Mouse (Mus musculus): Measurements from ENCODE around the gene Olfr1535. TPM values are rescaled to one million over a fixed set of nuclear protein-coding genes. Genes with fewer than 3 reads are reported as not detected.

Gene Olfr1535
- polyA plus RNA-seq (2015; fragmentation: Nextera tagmentation; extraction: Ambion mirVana): 0.06 TPM in 1 of 2 replicates, not detected in the other

- Histone ChIP-seq H3K4me3 (no peak within 1 kb of the TSS), H3K27me3 (no peaks in the 10 kb centered on the region), H3K4me2 (replicated peaks) (no peak within 1 kb of the TSS), H3K36me3 (no peaks in the 10 kb centered on the region), H3K9me3 (no peaks in the 10 kb centered on the region), H3K4me1 (no peaks in the 10 kb centered on the region), H3K9ac (replicated peaks) (no peak within 1 kb of the TSS), H3K27ac (replicated peaks) (no peak within 1 kb of the TSS)
- WGBS: 51% methylated on average over 1 of the region's 1 CpGs
- no peak for ATAC-seq (replicated peaks)
Observed at GRCm38 (mm10) chr13:21559793-21560192, at the start of gene Olfr1535. Olfr1535 (minus strand) TSS chr13:21559893.

- Histone ChIP-seq H3K4me1 (no peaks in the 10 kb centered on the region), H3K4me3 (no peak overlapping the region), H3K27me3 (no peaks in the 10 kb centered on the region), H3K36me3 (no peaks in the 10 kb centered on the region), H3K4me2 (replicated peaks) (no peak overlapping the region), H3K9me3 (no peaks in the 10 kb centered on the region), H3K27ac (replicated peaks) (no peak overlapping the region), H3K9ac (replicated peaks) (no peak overlapping the region)
- WGBS: 72% methylated on average over 2 of the region's 2 CpGs
- ATAC-seq (replicated peaks): no peak
Observed at GRCm38 (mm10) chr13:21591618-21592017, 31.9 kb upstream of the Olfr1535 start.

- Histone ChIP-seq H3K4me2 (replicated peaks) (no peak within 1 kb of the TSS), H3K27ac (replicated peaks) (no peak within 1 kb of the TSS), H3K9me3 (no peaks in the 10 kb centered on the region), H3K4me1 (no peaks in the 10 kb centered on the region), H3K36me3 (no peaks in the 10 kb centered on the region), H3K9ac (replicated peaks) (no peak within 1 kb of the TSS), H3K27me3 (no peaks in the 10 kb centered on the region), H3K4me3 (no peak within 1 kb of the TSS)
- ATAC-seq (replicated peaks): no peak
- 88% methylated on average over 2 of the region's 2 CpGs for WGBS
Observed at GRCm38 (mm10) chr13:21581659-21582058, 22.0 kb upstream of the Olfr1535 start, which contains the start of gene Olfr1364. Olfr1364 (minus strand) TSS chr13:21581759.

- no peak overlapping the region for H3K27ac ChIP-seq (replicated peaks)
- no peak overlapping the region for H3K9ac ChIP-seq (replicated peaks)
- H3K4me1 ChIP-seq: no peaks in the 10 kb centered on the region
- H3K9me3 ChIP-seq: no peaks in the 10 kb centered on the region
- no peak for ATAC-seq (replicated peaks)
- 48% methylated on average over 3 of the region's 3 CpGs for WGBS
- H3K27me3 ChIP-seq: no peaks in the 10 kb centered on the region
- H3K36me3 ChIP-seq: no peaks in the 10 kb centered on the region
- no peak overlapping the region for H3K4me3 ChIP-seq
- H3K4me2 ChIP-seq (replicated peaks): no peak overlapping the region
Observed at GRCm38 (mm10) chr13:21550416-21551110, 9.1 kb downstream of the Olfr1535 start.

GRCm38 (mm10) chr13:21549487-21549886, 10.2 kb downstream of the Olfr1535 start:
- WGBS: 90% methylated on average over 3 of the region's 3 CpGs
- no peak overlapping the region for H3K4me2 ChIP-seq (replicated peaks)
- H3K27me3 ChIP-seq: no peaks in the 10 kb centered on the region
- no peaks in the 10 kb centered on the region for H3K4me1 ChIP-seq
- no peak overlapping the region for H3K27ac ChIP-seq (replicated peaks)
- no peak overlapping the region for H3K9ac ChIP-seq (replicated peaks)
- no peak overlapping the region for H3K4me3 ChIP-seq
- H3K9me3 ChIP-seq: no peaks in the 10 kb centered on the region
- no peaks in the 10 kb centered on the region for H3K36me3 ChIP-seq
- no peak for ATAC-seq (replicated peaks)

- no peak for ATAC-seq (replicated peaks)
- Histone ChIP-seq H3K27ac (replicated peaks) (no peak within 1 kb of the TSS), H3K4me2 (replicated peaks) (no peak within 1 kb of the TSS), H3K36me3 (no peaks in the 10 kb centered on the region), H3K27me3 (no peaks in the 10 kb centered on the region), H3K4me3 (no peak within 1 kb of the TSS), H3K4me1 (no peaks in the 10 kb centered on the region), H3K9ac (replicated peaks) (no peak within 1 kb of the TSS), H3K9me3 (no peaks in the 10 kb centered on the region)
- WGBS: 83% methylated on average over 1 of the region's 1 CpGs
Observed at GRCm38 (mm10) chr13:21542708-21543107, 17.0 kb downstream of the Olfr1535 start, which contains the start of gene Olfr1366. Olfr1366 (minus strand) TSS chr13:21542808.

GRCm38 (mm10) chr13:21530781-21531201, 28.9 kb downstream of the Olfr1535 start, which contains the start of gene Zkscan8:
Zkscan8 (minus strand) TSS chr13:21531120.
- Histone ChIP-seq H3K4me1 (peaks cover 8% of the 10 kb centered on the region), H3K27ac (replicated peaks) (peak within 1 kb of the TSS; percentile 88), H3K4me3 (peak within 1 kb of the TSS; percentile 82), H3K36me3 (peaks cover 10% of the 10 kb centered on the region), H3K4me2 (replicated peaks) (peak within 1 kb of the TSS; percentile 77), H3K9ac (replicated peaks) (peak within 1 kb of the TSS; percentile 92), H3K27me3 (no peaks in the 10 kb centered on the region), H3K9me3 (no peaks in the 10 kb centered on the region)
- WGBS: under 1% methylated on average over 39 of the region's 39 CpGs
- ATAC-seq (replicated peaks): peak; percentile 100

GRCm38 (mm10) chr13:21530136-21530535, 29.6 kb downstream of the Olfr1535 start:
- H3K4me2 ChIP-seq (replicated peaks): peak overlapping the region; percentile 77
- peak overlapping the region; percentile 82 for H3K4me3 ChIP-seq
- no peaks in the 10 kb centered on the region for H3K9me3 ChIP-seq
- WGBS: 50% methylated on average over 7 of the region's 7 CpGs
- no peak for ATAC-seq (replicated peaks)
- peaks cover 8% of the 10 kb centered on the region for H3K4me1 ChIP-seq
- no peak overlapping the region for H3K27ac ChIP-seq (replicated peaks)
- H3K27me3 ChIP-seq: no peaks in the 10 kb centered on the region
- H3K9ac ChIP-seq (replicated peaks): peak overlapping the region; percentile 25; the same call in 1 of the 2 replicates
- H3K36me3 ChIP-seq: peaks cover 14% of the 10 kb centered on the region

- no peaks in the 10 kb centered on the region for H3K9me3 ChIP-seq
- under 1% methylated on average over 21 of the region's 21 CpGs for WGBS
Observed at GRCm38 (mm10) chr13:21506221-21506649, 53.5 kb downstream of the Olfr1535 start.

More at GRCm38 (mm10) chr13:21506221-21506649, 53.5 kb downstream of the Olfr1535 start:
- H3K4me3 ChIP-seq: peak overlapping the region; percentile 60
- H3K4me1 ChIP-seq: peaks cover 7% of the 10 kb centered on the region; the same call in 1 of the 2 replicates
- peak; percentile 100 for ATAC-seq (replicated peaks)
- no peaks in the 10 kb centered on the region for H3K36me3 ChIP-seq
- peak overlapping the region; percentile 56 for H3K4me2 ChIP-seq (replicated peaks)
- H3K9ac ChIP-seq (replicated peaks): peak overlapping the region; percentile 72
- no peaks in the 10 kb centered on the region for H3K27me3 ChIP-seq
- peak overlapping the region; percentile 80 for H3K27ac ChIP-seq (replicated peaks)

Other genes starting within 250 kb of the Olfr1535 start
- not detected in 2 replicates for gene Gpx6, start 247.8 kb downstream of the Olfr1535 start, polyA plus RNA-seq (2015; fragmentation: Nextera tagmentation; extraction: Ambion mirVana)
- not detected in 2 replicates for gene Olfr1367, start 213.0 kb downstream of the Olfr1535 start, polyA plus RNA-seq (2015; fragmentation: Nextera tagmentation; extraction: Ambion mirVana)
- 16.4 and 16.7 TPM in 2 replicates for gene Zscan12, start 197.1 kb downstream of the Olfr1535 start, polyA plus RNA-seq (2015; fragmentation: Nextera tagmentation; extraction: Ambion mirVana)
- gene Zkscan3, start 157.1 kb downstream of the Olfr1535 start, polyA plus RNA-seq (2015; fragmentation: Nextera tagmentation; extraction: Ambion mirVana): 94.1 and 98.8 TPM in 2 replicates
- gene Pgbd1, start 118.8 kb downstream of the Olfr1535 start, polyA plus RNA-seq (2015; fragmentation: Nextera tagmentation; extraction: Ambion mirVana): 2.8 and 3.5 TPM in 2 replicates
- gene Zscan26, start 106.2 kb downstream of the Olfr1535 start, polyA plus RNA-seq (2015; fragmentation: Nextera tagmentation; extraction: Ambion mirVana): 19.3 and 20.8 TPM in 2 replicates
- 3.4 and 3.5 TPM in 2 replicates for gene Nkapl, start 91.4 kb downstream of the Olfr1535 start, polyA plus RNA-seq (2015; fragmentation: Nextera tagmentation; extraction: Ambion mirVana)
- gene Zkscan4, start 81.0 kb downstream of the Olfr1535 start, polyA plus RNA-seq (2015; fragmentation: Nextera tagmentation; extraction: Ambion mirVana): 9.4 and 11.0 TPM in 2 replicates
- not detected in 2 replicates for gene Gm10065, start 80.5 kb downstream of the Olfr1535 start, polyA plus RNA-seq (2015; fragmentation: Nextera tagmentation; extraction: Ambion mirVana)
- gene AK157302, start 64.7 kb downstream of the Olfr1535 start, polyA plus RNA-seq (2015; fragmentation: Nextera tagmentation; extraction: Ambion mirVana): 0.23 and 0.24 TPM in 2 replicates
- 4.5 and 8.2 TPM in 2 replicates for gene Gm11273, start 58.5 kb downstream of the Olfr1535 start, polyA plus RNA-seq (2015; fragmentation: Nextera tagmentation; extraction: Ambion mirVana)
- gene Zkscan8, start 28.8 kb downstream of the Olfr1535 start, polyA plus RNA-seq (2015; fragmentation: Nextera tagmentation; extraction: Ambion mirVana): 4.9 and 5.4 TPM in 2 replicates
- 0.14 and 0.28 TPM in 2 replicates for gene Olfr1366, start 17.1 kb downstream of the Olfr1535 start, polyA plus RNA-seq (2015; fragmentation: Nextera tagmentation; extraction: Ambion mirVana)
- gene Olfr1364, start 21.9 kb upstream of the Olfr1535 start, polyA plus RNA-seq (2015; fragmentation: Nextera tagmentation; extraction: Ambion mirVana): not detected in 2 replicates
- not detected in 2 replicates for gene Olfr1362, start 54.1 kb upstream of the Olfr1535 start, polyA plus RNA-seq (2015; fragmentation: Nextera tagmentation; extraction: Ambion mirVana)
- 0.08 TPM in 1 of 2 replicates, not detected in the other for gene Olfr11, start 82.6 kb upstream of the Olfr1535 start, polyA plus RNA-seq (2015; fragmentation: Nextera tagmentation; extraction: Ambion mirVana)
- gene Olfr1361, start 103.5 kb upstream of the Olfr1535 start, polyA plus RNA-seq (2015; fragmentation: Nextera tagmentation; extraction: Ambion mirVana): not detected in 2 replicates
- not detected in 2 replicates for gene Olfr1360, start 117.5 kb upstream of the Olfr1535 start, polyA plus RNA-seq (2015; fragmentation: Nextera tagmentation; extraction: Ambion mirVana)
- gene Olfr1359, start 138.2 kb upstream of the Olfr1535 start, polyA plus RNA-seq (2015; fragmentation: Nextera tagmentation; extraction: Ambion mirVana): not detected in 2 replicates
- gene Hist1h2bl, start 156.2 kb upstream of the Olfr1535 start, polyA plus RNA-seq (2015; fragmentation: Nextera tagmentation; extraction: Ambion mirVana): 2.2 TPM in 1 of 2 replicates, not detected in the other
- 10.1 and 26.0 TPM in 2 replicates for gene Hist1h2ai, start 156.5 kb upstream of the Olfr1535 start, polyA plus RNA-seq (2015; fragmentation: Nextera tagmentation; extraction: Ambion mirVana)
- 10.8 and 11.6 TPM in 2 replicates for gene Hist1h3h, start 157.8 kb upstream of the Olfr1535 start, polyA plus RNA-seq (2015; fragmentation: Nextera tagmentation; extraction: Ambion mirVana)
- 2.1 and 2.6 TPM in 2 replicates for gene Hist1h2bm, start 162.2 kb upstream of the Olfr1535 start, polyA plus RNA-seq (2015; fragmentation: Nextera tagmentation; extraction: Ambion mirVana)
- 0.83 and 1.5 TPM in 2 replicates for gene Hist1h4j, start 175.2 kb upstream of the Olfr1535 start, polyA plus RNA-seq (2015; fragmentation: Nextera tagmentation; extraction: Ambion mirVana)
- 2.3 and 3.3 TPM in 2 replicates for gene Hist1h4k, start 190.6 kb upstream of the Olfr1535 start, polyA plus RNA-seq (2015; fragmentation: Nextera tagmentation; extraction: Ambion mirVana)
- 21.2 and 26.2 TPM in 2 replicates for gene Hist1h2ak, start 193.9 kb upstream of the Olfr1535 start, polyA plus RNA-seq (2015; fragmentation: Nextera tagmentation; extraction: Ambion mirVana)
- gene Hist1h2bn, start 194.2 kb upstream of the Olfr1535 start, polyA plus RNA-seq (2015; fragmentation: Nextera tagmentation; extraction: Ambion mirVana): 1.2 and 2.6 TPM in 2 replicates
- 9.6 and 13.7 TPM in 2 replicates for gene Hist1h1b, start 220.7 kb upstream of the Olfr1535 start, polyA plus RNA-seq (2015; fragmentation: Nextera tagmentation; extraction: Ambion mirVana)
- 79.3 and 101 TPM in 2 replicates for gene Hist1h3i, start 223.5 kb upstream of the Olfr1535 start, polyA plus RNA-seq (2015; fragmentation: Nextera tagmentation; extraction: Ambion mirVana)
- gene Hist1h2an, start 227.3 kb upstream of the Olfr1535 start, polyA plus RNA-seq (2015; fragmentation: Nextera tagmentation; extraction: Ambion mirVana): 2.6 and 3.0 TPM in 2 replicates
- gene Hist1h2bp, start 227.6 kb upstream of the Olfr1535 start, polyA plus RNA-seq (2015; fragmentation: Nextera tagmentation; extraction: Ambion mirVana): 0.67 and 1.9 TPM in 2 replicates